Mouse (Mus musculus): ENCODE data around the gene Basp1.

The Basp1 gene

GRCm38 (mm10) chr15:25415958-25416357 is 2.4 kb upstream of the Basp1 start:
- DNase-seq = no peak

GRCm38 (mm10) chr15:25414747-25415119 is 1.2 kb upstream of the Basp1 start:
- DNase-seq = peak; percentile 76 to 81

- peak in 1 of 2 experiments; percentile 1 for DNase-seq
These were observed 615 bp upstream of the Basp1 start for GRCm38 (mm10) chr15:25414011-25414746.

- peak in 1 of 2 experiments; percentile 1 for DNase-seq
These were observed 753 bp downstream of the Basp1 start for GRCm38 (mm10) chr15:25412761-25413261.

- peak in 1 of 2 experiments; percentile 8 for DNase-seq
These were observed 1.4 kb downstream of the Basp1 start for GRCm38 (mm10) chr15:25412171-25412641.

- DNase-seq = no peak
These were observed 2.1 kb downstream of the Basp1 start for GRCm38 (mm10) chr15:25411461-25411860.

GRCm38 (mm10) chr15:25405926-25406325 is 7.6 kb downstream of the Basp1 start:
- no peak for DNase-seq

- no peak for DNase-seq
These were observed 9.7 kb downstream of the Basp1 start for GRCm38 (mm10) chr15:25403879-25404278.

- DNase-seq = no peak
These were observed 11.6 kb downstream of the Basp1 start for GRCm38 (mm10) chr15:25402001-25402400.

- DNase-seq = no peak
These were observed 13.3 kb downstream of the Basp1 start for GRCm38 (mm10) chr15:25400276-25400675.

- no peak for DNase-seq
These were observed 17.5 kb downstream of the Basp1 start for GRCm38 (mm10) chr15:25395912-25396590.

GRCm38 (mm10) chr15:25392525-25393099 is 21.0 kb downstream of the Basp1 start:
- no peak for DNase-seq

- no peak for DNase-seq
These were observed 22.4 kb downstream of the Basp1 start for GRCm38 (mm10) chr15:25391210-25391609.

- DNase-seq = no peak
These were observed 26.0 kb downstream of the Basp1 start for GRCm38 (mm10) chr15:25387572-25387971.

- DNase-seq = no peak
These were observed 33.5 kb downstream of the Basp1 start for GRCm38 (mm10) chr15:25380051-25380450.

- DNase-seq = no peak
These were observed 34.9 kb downstream of the Basp1 start for GRCm38 (mm10) chr15:25378707-25379106.

GRCm38 (mm10) chr15:25376914-25377313 is 36.6 kb downstream of the Basp1 start:
- DNase-seq = no peak

- DNase-seq = no peak
These were observed 40.1 kb downstream of the Basp1 start for GRCm38 (mm10) chr15:25373486-25373885.

GRCm38 (mm10) chr15:25369522-25369921 is 44.0 kb downstream of the Basp1 start:
- no peak for DNase-seq

GRCm38 (mm10) chr15:25365503-25365902 is 48.1 kb downstream of the Basp1 start:
- DNase-seq = no peak

- no peak for DNase-seq
These were observed 48.6 kb downstream of the Basp1 start for GRCm38 (mm10) chr15:25364819-25365463.

- DNase-seq = no peak
These were observed 49.3 kb downstream of the Basp1 start for GRCm38 (mm10) chr15:25364160-25364818.

GRCm38 (mm10) chr15:25363636-25364035 is 49.9 kb downstream of the Basp1 start:
- DNase-seq = no peak
